Mouse (Mus musculus) fibroblast of lung, adult 2 months (primary cell): Measurements from ENCODE around the gene Setd5.

ENCODE experiments used
- DNase-seq: peaks from one replicate; pipeline ENCODE4 v3.0.0-alpha.2; 2011; ENCODE audit warnings: low read depth

The Setd5 gene

DNA sequence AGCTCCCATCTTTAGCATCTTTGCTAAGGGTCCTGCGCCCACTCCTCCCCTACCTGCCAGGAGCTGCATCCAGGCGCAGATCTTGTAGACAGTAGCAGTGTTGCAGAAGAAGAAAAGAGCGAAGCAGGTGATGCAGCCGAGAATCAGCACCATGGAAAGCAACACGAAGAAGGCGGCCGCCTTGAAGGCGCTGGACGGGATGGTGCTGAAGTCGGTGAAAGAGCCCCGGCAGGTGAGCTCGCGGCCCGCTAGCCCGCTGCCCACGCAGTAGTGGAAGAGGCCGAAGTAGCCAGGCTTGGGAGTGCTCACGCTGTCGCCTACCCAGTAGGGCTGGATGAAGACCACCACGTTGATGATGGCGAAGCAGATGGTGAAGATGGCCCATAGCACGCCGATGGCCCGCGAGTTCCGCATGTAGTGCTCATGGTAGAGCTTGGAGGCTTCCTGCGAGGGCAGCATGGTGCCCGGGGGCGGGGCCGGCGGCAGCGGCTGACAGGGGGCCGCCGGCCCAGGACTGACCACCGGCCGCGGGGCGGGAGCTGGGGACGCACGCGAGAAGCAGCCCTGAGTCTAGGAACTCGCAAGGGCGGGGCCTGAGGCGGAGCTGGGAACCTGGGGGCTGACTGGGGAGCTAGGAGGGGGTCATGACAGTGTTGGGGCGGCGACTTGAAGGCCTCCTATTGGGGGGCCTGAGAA is 116.7 kb downstream of the Setd5 start:
- no peak for DNase-seq

GRCm38 (mm10) chr6:113194517-113194840 is 117.3 kb downstream of the Setd5 start:
- DNase-seq: no peak

GRCm38 (mm10) chr6:113194841-113195595 is 117.9 kb downstream of the Setd5 start, which contains the start of gene Lhfpl4:
Lhfpl4 (minus strand) TSS chr6:113195384.
- DNase-seq: no peak

- DNase-seq: no peak
Observed at GRCm38 (mm10) chr6:113195596-113195992, 118.4 kb downstream of the Setd5 start.
